Mouse (Mus musculus): Measurements from ENCODE around the gene Plekha1.

Gene Plekha1

GRCm38 (mm10) chr7:130865613-130866591 lies at the start of gene Plekha1:
Plekha1 (plus strand) TSS chr7:130865756.
- peak; percentile 97 to 98 for DNase-seq

- DNase-seq, result no peak
Measured at GRCm38 (mm10) chr7:130816243-130816642, 49.3 kb upstream of the Plekha1 start.

- DNase-seq, result no peak
Measured at GRCm38 (mm10) chr7:130818813-130819212, 46.7 kb upstream of the Plekha1 start.

GRCm38 (mm10) chr7:130819624-130820023 lies 45.9 kb upstream of the Plekha1 start:
- DNase-seq, result no peak

GRCm38 (mm10) chr7:130823992-130824391 lies 41.6 kb upstream of the Plekha1 start:
- DNase-seq, result no peak

GRCm38 (mm10) chr7:130826343-130826742 lies 39.2 kb upstream of the Plekha1 start:
- DNase-seq, result no peak

GRCm38 (mm10) chr7:130827431-130827830 lies 38.1 kb upstream of the Plekha1 start:
- DNase-seq, result peak; percentile 56 to 72

- no peak for DNase-seq
Measured at GRCm38 (mm10) chr7:130827844-130828403, 37.6 kb upstream of the Plekha1 start.

GRCm38 (mm10) chr7:130828475-130828874 lies 37.1 kb upstream of the Plekha1 start:
- DNase-seq, result no peak

- no peak for DNase-seq
Measured at GRCm38 (mm10) chr7:130831586-130831985, 34.0 kb upstream of the Plekha1 start.

- peak; percentile 42 to 63 for DNase-seq
Measured at GRCm38 (mm10) chr7:130834299-130834698, 31.3 kb upstream of the Plekha1 start.

- DNase-seq, result peak; percentile 35 to 53
Measured at GRCm38 (mm10) chr7:130834958-130835861, 30.3 kb upstream of the Plekha1 start.

GRCm38 (mm10) chr7:130836066-130836465 lies 29.5 kb upstream of the Plekha1 start:
- no peak for DNase-seq

- DNase-seq, result peak; percentile 76 to 80
Measured at GRCm38 (mm10) chr7:130837941-130838657, 27.5 kb upstream of the Plekha1 start.

- DNase-seq, result no peak
Measured at GRCm38 (mm10) chr7:130838658-130839025, 26.9 kb upstream of the Plekha1 start.

- DNase-seq, result no peak
Measured at GRCm38 (mm10) chr7:130839380-130840100, 26.0 kb upstream of the Plekha1 start.

GRCm38 (mm10) chr7:130847164-130847718 lies 18.3 kb upstream of the Plekha1 start:
- no peak for DNase-seq

- no peak for DNase-seq
Measured at GRCm38 (mm10) chr7:130854684-130855292, 10.8 kb upstream of the Plekha1 start.

- peak; percentile 67 for DNase-seq
Measured at GRCm38 (mm10) chr7:130855681-130856080, 9.9 kb upstream of the Plekha1 start.

GRCm38 (mm10) chr7:130857973-130858372 lies 7.6 kb upstream of the Plekha1 start:
- DNase-seq, result no peak

GRCm38 (mm10) chr7:130859926-130860325 lies 5.6 kb upstream of the Plekha1 start:
- DNase-seq, result no peak
